Mouse (Mus musculus) midbrain, embryonic 16.5 days (tissue): ENCODE measurements around the gene Pdpr. TPM values are rescaled to one million over a fixed set of nuclear protein-coding genes. Genes with fewer than 3 reads are reported as not detected.

ENCODE experiments used
- polyA plus RNA-seq: library from polyadenylated mRNA; unstranded; fragments of >200 nt; fragmentation: Nextera tagmentation; extraction: Ambion mirVana; gene quantifications from 2 replicates; pipeline ENCODE4 v1.2.1, GENCODE M21; 2015

Pdpr gene
- polyA plus RNA-seq, 1 experiment from 2014 or later = 7.9 TPM

Other genes with a start within 250 kb of the Pdpr start
- 72.1 and 77.4 TPM in 2 replicates for gene Cog4, start 248.0 kb upstream of the Pdpr start, polyA plus RNA-seq
- 92.3 and 96.1 TPM in 2 replicates for gene Sf3b3, start 247.8 kb upstream of the Pdpr start, polyA plus RNA-seq
- 6.3 and 7.3 TPM in 2 replicates for gene Fuk, start 192.1 kb upstream of the Pdpr start, polyA plus RNA-seq
- 25.9 and 26.8 TPM in 2 replicates for gene St3gal2, start 174.7 kb upstream of the Pdpr start, polyA plus RNA-seq
- 10.2 and 10.4 TPM in 2 replicates for gene Ddx19a, start 96.8 kb upstream of the Pdpr start, polyA plus RNA-seq
- 7.2 and 7.9 TPM in 2 replicates for gene Ddx19b, start 62.9 kb upstream of the Pdpr start, polyA plus RNA-seq
- gene Aars, start 61.5 kb upstream of the Pdpr start, polyA plus RNA-seq = 87.9 and 91.6 TPM in 2 replicates
- not detected in 2 replicates for gene Exosc6, start 38.3 kb upstream of the Pdpr start, polyA plus RNA-seq
- 0.26 and 0.47 TPM in 2 replicates for gene Clec18a, start 2.2 kb upstream of the Pdpr start, polyA plus RNA-seq
- gene Glg1, start 164.6 kb downstream of the Pdpr start, polyA plus RNA-seq = 59.7 and 63.3 TPM in 2 replicates
- 20.3 and 23.0 TPM in 2 replicates for gene Rfwd3, start 205.6 kb downstream of the Pdpr start, polyA plus RNA-seq
- gene Mlkl, start 243.5 kb downstream of the Pdpr start, polyA plus RNA-seq = 0.21 and 0.27 TPM in 2 replicates